Mouse (Mus musculus) NIH3T3 (cell line): Measurements from ENCODE around the gene Ssbp3.

ENCODE experiments used
- DNase-seq: peaks from one replicate; pipeline ENCODE4 v3.0.0-alpha.2; 2012; ENCODE audit warnings: low read depth

Ssbp3 gene

GRCm38 (mm10) chr4:106985899-106986832 is 75.7 kb downstream of the Ssbp3 start:
- no peak for DNase-seq

- peak; percentile 73 for DNase-seq
Observed at GRCm38 (mm10) chr4:106987725-106988364, 77.3 kb downstream of the Ssbp3 start.

DNA sequence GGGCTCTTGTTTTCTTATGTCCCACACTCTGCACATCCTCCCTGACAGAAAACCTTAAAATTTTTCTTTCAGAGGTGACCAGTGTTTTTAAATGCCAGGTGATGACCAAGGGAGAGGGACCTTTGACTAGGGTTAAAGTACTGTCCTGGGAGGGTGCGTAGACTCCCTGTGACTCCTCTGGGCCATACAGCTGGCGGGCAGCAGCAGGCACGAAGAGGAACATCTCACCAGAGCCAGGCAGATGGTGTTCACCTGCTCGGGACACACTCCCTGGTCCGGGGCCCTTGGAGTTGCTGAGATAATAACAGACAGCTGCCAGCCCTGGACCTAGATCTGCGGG is 78.4 kb downstream of the Ssbp3 start:
- no peak for DNase-seq

DNA sequence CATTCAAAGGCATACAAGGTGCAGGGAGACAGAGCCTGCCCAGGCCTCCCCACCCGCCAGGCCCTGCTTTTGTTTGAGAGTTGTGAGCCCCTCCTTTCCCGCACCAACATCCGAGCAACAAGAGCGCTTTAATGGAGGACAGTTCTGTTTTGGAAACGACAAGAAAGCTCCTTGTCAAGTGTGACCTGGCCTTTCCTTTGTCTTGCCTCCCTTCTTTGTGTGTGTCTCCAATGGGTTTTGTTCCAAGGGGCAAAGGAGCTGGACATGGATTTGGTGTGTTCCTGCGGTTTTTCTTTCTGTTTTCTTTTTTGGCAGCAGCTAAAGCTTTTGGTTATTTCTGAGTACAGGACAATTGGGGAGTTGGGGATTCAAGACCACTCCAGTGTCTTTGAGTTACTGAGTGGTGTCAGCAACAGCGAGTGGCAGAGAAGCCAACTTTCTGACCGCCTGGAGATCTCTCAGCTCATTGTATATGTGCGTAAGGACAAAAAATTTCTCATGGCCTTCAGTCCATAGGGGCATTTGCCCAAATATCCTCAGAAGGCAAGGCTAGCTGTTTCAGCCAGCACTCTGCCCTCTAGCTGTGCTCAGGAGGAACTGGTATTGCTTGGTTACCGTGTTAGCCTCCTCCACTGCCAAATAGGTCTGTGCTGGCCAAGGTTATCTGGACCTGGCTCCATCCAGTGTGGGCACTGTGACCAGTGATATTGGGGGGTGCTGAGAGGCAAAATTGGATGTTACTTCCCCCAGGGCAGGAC is 78.9 kb downstream of the Ssbp3 start:
- DNase-seq = peak; percentile 61

GRCm38 (mm10) chr4:106993053-106993452 is 82.6 kb downstream of the Ssbp3 start:
- no peak for DNase-seq

GRCm38 (mm10) chr4:106994252-106994651 is 83.8 kb downstream of the Ssbp3 start:
- no peak for DNase-seq

GRCm38 (mm10) chr4:106995069-106995468 is 84.6 kb downstream of the Ssbp3 start:
- no peak for DNase-seq

DNA sequence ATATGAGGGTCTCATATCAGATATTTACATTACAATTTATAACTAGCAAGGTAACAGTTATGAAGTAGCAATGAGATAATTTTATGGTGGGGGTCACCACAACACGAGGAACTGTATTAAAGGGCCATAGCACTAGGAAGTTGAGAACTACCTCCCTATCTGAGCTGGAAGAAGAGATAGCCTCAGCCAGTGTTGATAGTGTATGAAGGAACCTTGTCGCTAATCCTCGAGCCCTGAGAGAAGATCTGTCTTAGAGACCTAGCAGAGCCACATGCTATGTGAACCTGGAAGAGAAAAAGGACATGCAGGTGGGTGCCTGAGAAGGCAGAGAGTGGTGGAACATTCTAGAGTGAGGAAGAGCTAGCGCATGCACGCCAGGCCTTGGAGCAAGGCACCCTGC is 85.0 kb downstream of the Ssbp3 start:
- DNase-seq = no peak

GRCm38 (mm10) chr4:106996305-106997076 is 86.0 kb downstream of the Ssbp3 start:
- DNase-seq = peak; percentile 75

DNA sequence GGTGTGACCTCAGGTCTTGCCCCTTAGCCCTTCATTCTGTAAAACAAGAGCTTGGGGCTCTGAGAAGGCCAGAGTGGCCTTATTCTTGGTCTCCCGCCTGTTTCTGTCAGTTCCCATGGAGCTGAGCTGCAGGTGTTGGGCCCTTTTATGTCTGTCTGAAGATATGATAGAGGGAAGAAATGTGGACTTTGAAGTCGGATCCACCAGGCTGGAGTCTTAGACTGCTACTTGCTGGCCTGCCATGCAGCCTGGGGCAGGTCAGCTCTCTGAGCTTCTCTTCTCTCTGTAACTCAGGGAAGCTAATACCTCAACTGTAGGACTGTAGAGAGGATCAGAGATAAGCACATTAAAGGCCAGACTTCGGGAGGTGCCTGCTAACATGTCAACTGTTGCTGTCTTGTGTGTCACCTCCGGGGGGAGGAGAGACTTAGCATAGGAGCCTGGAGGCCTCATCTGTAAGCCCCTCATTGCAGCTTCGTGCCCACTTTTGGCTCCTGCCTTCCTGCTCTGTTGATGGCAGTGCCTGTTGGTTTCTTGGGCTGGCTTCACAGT is 90.8 kb downstream of the Ssbp3 start:
- no peak for DNase-seq

DNA sequence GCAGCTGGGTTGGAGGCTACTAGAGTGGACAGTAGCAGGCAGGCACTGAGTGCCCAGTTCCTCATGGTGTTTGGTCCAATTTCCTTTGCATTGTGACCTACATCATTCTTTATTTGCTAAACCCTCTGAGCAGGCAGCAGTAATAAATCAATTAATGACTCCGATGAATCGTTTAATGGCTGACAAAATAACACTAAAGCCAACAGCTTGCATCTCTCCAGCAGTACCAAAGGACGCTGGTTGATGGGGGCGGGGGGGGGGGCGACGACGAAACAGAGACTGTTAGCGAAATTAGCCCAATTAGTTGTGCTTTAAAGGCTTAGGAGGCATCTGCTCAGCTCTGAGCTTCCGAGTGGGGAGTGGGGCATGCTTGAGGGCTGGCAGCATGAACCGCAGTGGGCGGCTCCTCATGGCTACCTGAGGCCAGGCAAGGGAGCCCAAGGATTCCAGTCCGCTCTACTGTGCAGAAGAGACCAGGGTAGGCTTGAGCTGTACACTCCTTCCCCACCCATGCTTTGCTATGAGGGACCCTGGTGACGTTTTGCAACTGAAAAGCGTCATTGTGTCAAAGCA is 91.5 kb downstream of the Ssbp3 start:
- DNase-seq = no peak

DNA sequence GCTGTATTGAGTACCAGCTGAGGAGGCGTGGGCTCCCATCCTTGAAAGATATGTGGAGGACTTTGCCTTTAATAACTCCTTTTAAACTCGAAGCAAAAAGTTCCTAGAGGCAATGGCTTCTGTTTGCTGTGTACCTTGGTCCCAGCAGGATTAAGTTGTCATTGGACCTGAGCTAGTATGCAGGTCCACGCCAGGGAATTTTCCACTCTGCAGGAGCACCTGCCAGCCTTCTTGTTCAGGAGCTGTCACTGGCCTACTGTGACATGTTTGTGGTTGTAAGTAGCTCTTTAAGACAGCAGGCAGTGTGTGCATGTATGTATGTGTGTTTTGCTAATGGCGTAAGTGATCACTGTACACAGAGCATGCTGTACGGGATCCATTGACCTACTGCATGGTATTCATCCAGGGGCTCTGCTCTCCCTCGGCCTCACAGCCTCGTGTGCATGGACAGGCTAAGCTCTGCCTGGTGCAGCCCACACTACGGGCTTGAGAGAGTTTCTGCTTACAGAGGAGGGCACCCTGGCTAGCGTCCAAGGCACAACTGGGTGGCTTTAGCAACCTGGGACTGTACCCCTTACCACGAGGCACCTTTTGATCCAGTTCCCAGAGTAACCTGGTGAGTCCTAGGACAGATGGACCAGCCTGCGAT is 92.1 kb downstream of the Ssbp3 start:
- no peak for DNase-seq

- DNase-seq = no peak
Observed at GRCm38 (mm10) chr4:107003199-107003598, 92.7 kb downstream of the Ssbp3 start.

DNA sequence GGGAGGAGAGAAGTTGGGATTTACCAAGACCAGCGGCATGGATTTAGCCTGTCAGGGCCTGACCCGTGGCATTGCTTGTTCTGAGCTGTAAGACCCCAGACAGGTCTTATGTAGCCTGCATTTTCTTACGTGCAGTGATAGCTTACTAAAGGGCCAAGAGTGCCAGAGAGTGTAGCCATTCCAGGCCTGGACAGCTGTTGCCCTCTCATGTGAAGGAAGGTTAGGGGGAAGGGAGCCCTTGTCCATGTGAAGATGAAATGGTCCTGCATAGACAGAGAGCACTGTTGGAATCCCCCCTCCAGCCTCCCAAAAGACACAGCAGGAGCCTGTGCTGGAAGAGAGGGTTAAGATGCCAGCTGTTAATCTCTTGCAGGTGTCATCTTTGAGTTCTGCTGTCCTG is 93.3 kb downstream of the Ssbp3 start:
- no peak for DNase-seq

- no peak for DNase-seq
Observed at GRCm38 (mm10) chr4:107004346-107004745, 93.8 kb downstream of the Ssbp3 start.

- DNase-seq = no peak
Observed at GRCm38 (mm10) chr4:107005166-107005565, 94.7 kb downstream of the Ssbp3 start.

- DNase-seq = no peak
Observed at GRCm38 (mm10) chr4:107006229-107006628, 95.7 kb downstream of the Ssbp3 start.

DNA sequence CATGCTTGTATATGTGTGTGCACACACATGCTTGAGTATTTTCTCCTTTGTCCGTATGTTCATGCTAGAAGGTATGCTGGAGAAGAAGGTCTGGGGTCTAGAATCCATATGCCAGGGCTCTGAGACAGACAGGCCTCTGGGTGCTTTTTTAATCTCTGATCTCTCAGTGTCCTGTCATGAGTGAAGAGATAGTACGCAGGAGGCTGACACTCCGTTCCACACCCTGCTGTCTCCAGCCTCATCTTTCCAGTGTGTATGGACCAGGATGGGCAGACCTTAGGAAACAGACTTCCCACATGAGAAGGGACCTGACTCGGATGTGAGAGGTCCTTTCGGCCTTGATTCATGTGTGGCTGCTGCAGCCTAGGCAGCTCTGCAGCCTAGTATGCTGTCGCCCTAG is 96.3 kb downstream of the Ssbp3 start:
- no peak for DNase-seq

GRCm38 (mm10) chr4:107007359-107007758 is 96.9 kb downstream of the Ssbp3 start:
- DNase-seq = no peak

DNA sequence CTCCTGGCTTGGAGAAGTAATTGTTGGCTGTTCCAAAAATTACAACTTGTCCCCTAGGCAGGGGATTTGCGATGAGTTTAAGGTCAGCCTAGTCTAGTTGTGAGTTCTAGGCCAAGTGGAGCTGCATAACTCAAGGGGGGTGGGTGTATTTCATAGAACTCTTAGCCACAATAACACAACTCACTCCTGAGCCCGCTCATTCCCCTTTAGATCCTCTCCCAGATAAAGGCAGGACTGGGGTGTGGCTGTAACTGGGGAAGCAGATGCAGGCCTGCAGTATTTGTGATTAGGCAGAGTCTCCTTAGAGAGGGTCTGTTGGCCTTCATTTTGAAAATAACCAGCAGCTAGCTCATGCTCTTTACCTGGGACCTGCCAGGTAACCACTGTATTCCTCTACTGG is 97.7 kb downstream of the Ssbp3 start:
- no peak for DNase-seq

DNA sequence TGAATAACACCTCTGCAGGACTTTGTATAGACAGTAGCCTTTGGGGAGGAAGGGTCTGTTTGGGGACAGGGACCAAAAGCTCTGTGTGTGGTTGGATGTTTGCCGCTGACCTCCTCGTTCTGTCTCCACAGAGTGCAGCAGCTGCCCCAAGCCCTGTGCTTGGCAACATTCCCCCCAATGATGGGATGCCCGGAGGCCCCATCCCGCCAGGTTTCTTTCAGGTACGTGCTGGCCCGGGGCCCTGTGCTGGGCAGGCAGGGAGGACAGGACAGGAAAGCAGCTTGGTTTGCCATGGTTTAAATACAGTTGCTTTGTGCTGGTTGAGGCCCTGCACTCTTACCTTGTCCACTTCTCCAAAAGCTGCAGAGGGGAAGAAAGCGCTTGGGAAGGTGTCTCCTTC is 99.0 kb downstream of the Ssbp3 start:
- no peak for DNase-seq
